Comparison of ENCODE assay signal across 15 mouse cellular contexts in genomic region chr14:114832987-114833386, GRCm38 (mm10).
DNase-seq lines count a peak whose midpoint lies in the region; ATAC-seq and TF ChIP-seq lines count a peak whose summit lies in the region.
"Had no signal": no experiment of that assay in that cellular context is flagged by ENCODE, and none has a peak within 500 bp of the region (broad histone marks: within the 10 kb centered on the region; RNA-seq: fewer than 3 reads in every experiment).

No protein-coding gene starts in this region.

- no peak for ATAC-seq in midbrain, postnatal 0 days (ENCODE audit: low FRiP score)
- ATAC-seq in midbrain, embryonic 13.5 days: no peak
- peak; percentile 28; the same call in 1 of the 2 replicates for ATAC-seq in stomach, embryonic 14.5 days (ENCODE audit: insufficient number of reproducible peaks, insufficient read depth, low FRiP score, low read depth)
- ATAC-seq in megakaryocyte-erythroid progenitor cell, adult 5-6 weeks (replicated peaks; ENCODE audit: low FRiP score, low TSS enrichment, poor library complexity, severe bottlenecking): no peak
- ATAC-seq: forebrain, embryonic 15.5 days had no signal

- WGBS in kidney, adult 2 months: 56% methylated on average over 11 of the region's 11 CpGs
- WGBS in midbrain, postnatal 0 days: 54% methylated on average over 11 of the region's 11 CpGs
- WGBS in midbrain, embryonic 13.5 days: 55% methylated on average over 11 of the region's 11 CpGs
- WGBS in stomach, embryonic 14.5 days: 67% methylated on average over 11 of the region's 11 CpGs

- H3K27me3 ChIP-seq in kidney, adult 2 months (replicated peaks; ENCODE audit: control insufficient read depth, insufficient read depth, low read length): no peaks in the 10 kb centered on the region
- no peaks in the 10 kb centered on the region for H3K27me3 ChIP-seq in midbrain, postnatal 0 days (ENCODE audit: insufficient read depth, low read length)
- 0 out of 2 replicates have a peak, but pooled peaks cover 2% of the 10 kb centered on the region for H3K27me3 ChIP-seq in midbrain, embryonic 13.5 days
- no peaks in the 10 kb centered on the region for H3K27me3 ChIP-seq in stomach, embryonic 14.5 days (ENCODE audit: control insufficient read depth, insufficient read depth, low read length)
- H3K27me3 ChIP-seq: forebrain, embryonic 15.5 days; liver, embryonic 15.5 days had no signal

- no peak overlapping the region for H3K4me2 ChIP-seq in midbrain, postnatal 0 days (ENCODE audit: low read depth, low read length, poor library complexity, severe bottlenecking)
- H3K4me2 ChIP-seq in midbrain, embryonic 13.5 days (replicated peaks): no peak overlapping the region
- H3K4me2 ChIP-seq in stomach, embryonic 14.5 days (replicated peaks; ENCODE audit: low read depth, low read length): no peak overlapping the region
- H3K4me2 ChIP-seq: forebrain, embryonic 15.5 days; hindbrain, embryonic 14.5 days; liver, embryonic 15.5 days had no signal

- H3K4me1 ChIP-seq in kidney, adult 2 months (ENCODE audit: control insufficient read depth, insufficient read depth, low read length): peaks cover 4% of the 10 kb centered on the region; the same call in 1 of the 2 replicates
- no peaks in the 10 kb centered on the region for H3K4me1 ChIP-seq in midbrain, postnatal 0 days (ENCODE audit: insufficient read depth, low read length)
- H3K4me1 ChIP-seq in midbrain, embryonic 13.5 days (replicated peaks): peaks cover 9% of the 10 kb centered on the region
- 0 out of 2 replicates have a peak, but pooled peaks cover 4% of the 10 kb centered on the region for H3K4me1 ChIP-seq in stomach, embryonic 14.5 days (ENCODE audit: control insufficient read depth, insufficient read depth, low read length)
- H3K4me1 ChIP-seq: liver, embryonic 15.5 days had no signal

- H3K36me3 ChIP-seq in kidney, adult 2 months (ENCODE audit: control insufficient read depth, insufficient read depth, low read length): no peaks in the 10 kb centered on the region
- H3K36me3 ChIP-seq in midbrain, postnatal 0 days (ENCODE audit: insufficient read depth, low read length): no peaks in the 10 kb centered on the region
- H3K36me3 ChIP-seq in midbrain, embryonic 13.5 days: no peaks in the 10 kb centered on the region
- no peaks in the 10 kb centered on the region for H3K36me3 ChIP-seq in stomach, embryonic 14.5 days (ENCODE audit: control insufficient read depth, insufficient read depth, low read length)
- H3K36me3 ChIP-seq: forebrain, embryonic 15.5 days; liver, embryonic 15.5 days had no signal

- DNase-seq in cerebellum, postnatal 14 days: peak; percentile 25 to 44
- no peak for DNase-seq in cerebellum, adult 9-11 months
- DNase-seq in kidney, adult 2 months: no peak
- no peak for DNase-seq in kidney, postnatal 14 days
- DNase-seq in midbrain, postnatal 0 days (ENCODE audit: low spot score): no peak
- DNase-seq: cerebellum, adult 9-10 months; gastrocnemius, postnatal 25 days; kidney, postnatal 25 days had no signal

- H3K9me3 ChIP-seq in midbrain, postnatal 0 days (ENCODE audit: low read length): no peaks in the 10 kb centered on the region
- H3K9me3 ChIP-seq in midbrain, embryonic 13.5 days: no peaks in the 10 kb centered on the region
- no peaks in the 10 kb centered on the region for H3K9me3 ChIP-seq in stomach, embryonic 14.5 days (ENCODE audit: control insufficient read depth, low read depth, low read length)
- H3K9me3 ChIP-seq: forebrain, embryonic 15.5 days; liver, embryonic 15.5 days had no signal

- H3K4me3 ChIP-seq in kidney, adult 2 months (ENCODE audit: insufficient read depth, low read depth, low read length): no peak overlapping the region
- H3K4me3 ChIP-seq in midbrain, postnatal 0 days (ENCODE audit: low read depth, low read length): no peak overlapping the region
- H3K4me3 ChIP-seq in midbrain, embryonic 13.5 days (replicated peaks): no peak overlapping the region
- no peak overlapping the region for H3K4me3 ChIP-seq in stomach, embryonic 14.5 days (ENCODE audit: low read depth, low read length)
- H3K4me3 ChIP-seq: forebrain, embryonic 15.5 days; left cerebral cortex, adult 2 months; liver, embryonic 15.5 days had no signal

- no peak overlapping the region for H3K9ac ChIP-seq in midbrain, postnatal 0 days (replicated peaks; ENCODE audit: low read length, poor library complexity, severe bottlenecking)
- H3K9ac ChIP-seq in midbrain, embryonic 13.5 days (replicated peaks): no peak overlapping the region
- H3K9ac ChIP-seq in stomach, embryonic 14.5 days (replicated peaks; ENCODE audit: low read depth, low read length): no peak overlapping the region
- H3K9ac ChIP-seq: forebrain, embryonic 15.5 days; hindbrain, embryonic 14.5 days; liver, embryonic 15.5 days had no signal

- H3K27ac ChIP-seq in kidney, adult 2 months (ENCODE audit: insufficient read depth, low read depth, low read length): no peak overlapping the region
- H3K27ac ChIP-seq in midbrain, postnatal 0 days (ENCODE audit: low read depth, low read length): no peak overlapping the region
- H3K27ac ChIP-seq in midbrain, embryonic 13.5 days: no peak overlapping the region
- H3K27ac ChIP-seq in stomach, embryonic 14.5 days (ENCODE audit: low read length): no peak overlapping the region
- H3K27ac ChIP-seq: forebrain, embryonic 15.5 days; hindbrain, embryonic 14.5 days; left cerebral cortex, adult 2 months; liver, embryonic 15.5 days had no signal

- TF ChIP-seq POLR2A in kidney, adult 2 months (IDR thresholded peaks at IDR 0.05; ENCODE audit: low read depth, low read length): no peak

- 0 out of 2 replicates have a peak, but pooled peaks have one; percentile 10 for TF ChIP-seq CTCF in kidney, adult 2 months (conservative IDR thresholded peaks at IDR 0.05; ENCODE audit: insufficient read depth, insufficient read length, low read depth, low read length)
- TF ChIP-seq CTCF in midbrain, postnatal 0 days (IDR thresholded peaks at IDR 0.05): peak; percentile 30; the same call in 1 of the 2 replicates

Comparison
In these comparisons a context has a peak if more than half of its experiments do, and no peak if none do; other contexts are left out.
1. DNase-seq: peak in cerebellum, postnatal 14 days (2 of 2); none in cerebellum, adult 9-11 months (single experiment), kidney, adult 2 months (single experiment), kidney, postnatal 14 days (single experiment) and midbrain, postnatal 0 days (single experiment).